Comparison of ENCODE assay signal across 7 mouse cellular contexts in genomic region chr12:83950493-83950839, GRCm38 (mm10). TPM values are rescaled to one million over a fixed set of nuclear protein-coding genes. Genes with fewer than 3 reads are reported as not detected.
DNase-seq lines count a peak whose midpoint lies in the region; ATAC-seq and TF ChIP-seq lines count a peak whose summit lies in the region.

Gene Riox1, plus strand, starts transcription at chr12:83950608.

- no peak for TF ChIP-seq CTCF in intestine, postnatal 0 days (IDR thresholded peaks at IDR 0.05; ENCODE audit: low read depth)

- ATAC-seq in intestine, postnatal 0 days: peak; percentile 88
- ATAC-seq in midbrain, embryonic 11.5 days (ENCODE audit: low FRiP score): peak; percentile 94

- H3K4me1 ChIP-seq in intestine, postnatal 0 days (replicated peaks; ENCODE audit: control insufficient read depth, insufficient read depth, low read length): 0 out of 2 replicates have a peak, but pooled peaks cover 3% of the 10 kb centered on the region
- peaks cover 18% of the 10 kb centered on the region for H3K4me1 ChIP-seq in midbrain, embryonic 11.5 days (ENCODE audit: control insufficient read depth, insufficient read depth, low read length)

- DNase-seq in adrenal gland, adult 2 months: peak; percentile 94
- peak; percentile 88 for DNase-seq in embryo, embryonic 9.5 days (ENCODE audit: extremely low spot score)
- peak; percentile 59 to 81 for DNase-seq in gastrocnemius, postnatal 4 days (ENCODE audit: low spot score in 2 of 2)
- peak; percentile 82 for DNase-seq in left cerebral cortex, postnatal 4 days
- no peak for DNase-seq in midbrain, embryonic 11.5 days (ENCODE audit: low spot score, missing footprints)
- peak; percentile 74 for DNase-seq in skeletal muscle tissue, adult 2 months (ENCODE audit: low read depth, low spot score)

- H3K4me3 ChIP-seq in intestine, postnatal 0 days (ENCODE audit: low read depth, low read length): peak within 1 kb of the TSS; percentile 82
- peak within 1 kb of the TSS; percentile 66 for H3K4me3 ChIP-seq in midbrain, embryonic 11.5 days (ENCODE audit: low read depth, low read length)

- under 1% methylated on average over 37 of the region's 37 CpGs for WGBS in intestine, postnatal 0 days
- under 1% methylated on average over 37 of the region's 37 CpGs for WGBS in midbrain, embryonic 11.5 days

- H3K9me3 ChIP-seq in intestine, postnatal 0 days (ENCODE audit: control insufficient read depth): no peaks in the 10 kb centered on the region
- no peaks in the 10 kb centered on the region for H3K9me3 ChIP-seq in midbrain, embryonic 11.5 days (ENCODE audit: control insufficient read depth, low read length)

- no peaks in the 10 kb centered on the region for H3K27me3 ChIP-seq in intestine, postnatal 0 days (replicated peaks; ENCODE audit: control insufficient read depth, insufficient read depth, low read length)
- no peaks in the 10 kb centered on the region for H3K27me3 ChIP-seq in midbrain, embryonic 11.5 days (ENCODE audit: control insufficient read depth, insufficient read depth, low read length)

- H3K36me3 ChIP-seq in intestine, postnatal 0 days (ENCODE audit: control insufficient read depth, insufficient read depth): no peaks in the 10 kb centered on the region
- peaks cover 5% of the 10 kb centered on the region for H3K36me3 ChIP-seq in midbrain, embryonic 11.5 days (ENCODE audit: control insufficient read depth, insufficient read depth, low read length)

- peak within 1 kb of the TSS; percentile 90 for H3K27ac ChIP-seq in intestine, postnatal 0 days (ENCODE audit: low read depth, low read length)
- peak within 1 kb of the TSS; percentile 72 for H3K27ac ChIP-seq in midbrain, embryonic 11.5 days (ENCODE audit: low read depth, low read length)

- intact Hi-C loops in left cerebral cortex, postnatal 4 days (cut with DNase I): no loop called here

- peak within 1 kb of the TSS; percentile 82 for H3K9ac ChIP-seq in intestine, postnatal 0 days (ENCODE audit: low read depth, low read length)
- H3K9ac ChIP-seq in midbrain, embryonic 11.5 days (ENCODE audit: low read length): peak within 1 kb of the TSS; percentile 78

- peak within 1 kb of the TSS; percentile 96 for H3K4me2 ChIP-seq in intestine, postnatal 0 days (replicated peaks; ENCODE audit: low read depth)
- peak within 1 kb of the TSS; percentile 91 for H3K4me2 ChIP-seq in midbrain, embryonic 11.5 days

RNA-seq across cellular contexts. Expression of gene Riox1, which starts in this region (rescaled TPM):
- 10 to 100 TPM; 11.9 to 12.4 TPM for total RNA-seq in adrenal gland, adult 2 months (2021)
- 27.4 and 34.8 TPM in 2 replicates for polyA plus RNA-seq in adrenal gland, adult 2 months (2012; rRNA removed)
- total RNA-seq in gastrocnemius, postnatal 4 days (2021): 1 to 10 TPM; 5.6 to 6.2 TPM
- polyA plus RNA-seq in intestine, postnatal 0 days (2015; fragmentation: Nextera tagmentation; extraction: Ambion mirVana): 11.4 and 12.4 TPM in 2 replicates
- 10 to 100 TPM; 16.2 to 17.1 TPM for total RNA-seq in left cerebral cortex, postnatal 4 days (2021)
- polyA plus RNA-seq in midbrain, embryonic 11.5 days (2014; fragmentation: Nextera tagmentation; extraction: Ambion mirVana): 13.6 and 15.3 TPM in 2 replicates
